Mouse (Mus musculus) forebrain, embryonic 16.5 days (tissue): ENCODE measurements around the gene Fbxo42. TPM values are rescaled to one million over a fixed set of nuclear protein-coding genes. Genes with fewer than 3 reads are reported as not detected.

Experiments
- ATAC-seq: fragments of 200-750 bp; cut with Nextera tagmentation; 2 replicates; pipeline ENCODE4 v1.8.0; 2017; ENCODE audit warnings: mild to moderate bottlenecking, moderate library complexity
- H3K27ac ChIP-seq: fragments of 300-500 bp; sonication (generic); 2 replicates; pipeline ENCODE4 v1.5.1; 2014; ENCODE audit warnings: low read length, control low read depth
- H3K27me3 ChIP-seq: fragments of 300-500 bp; sonication (generic); replicated peaks from 2 replicates; pipeline ENCODE4 v1.6.1; 2014; ENCODE audit warnings: low read length; ENCODE audit not compliant: control insufficient read depth, insufficient read depth
- H3K36me3 ChIP-seq: fragments of 300-500 bp; sonication (generic); 2 replicates; pipeline ENCODE4 v1.6.1; 2014; ENCODE audit not compliant: control insufficient read depth, insufficient read depth
- H3K4me1 ChIP-seq: fragments of 300-500 bp; sonication (generic); replicated peaks from 2 replicates; pipeline ENCODE4 v1.6.1; 2014; ENCODE audit warnings: low read length; ENCODE audit not compliant: control insufficient read depth, insufficient read depth
- H3K4me2 ChIP-seq: fragments of 300-500 bp; sonication (generic); 2 replicates; pipeline ENCODE4 v1.6.1; 2014; ENCODE audit warnings: mild to moderate bottlenecking, low read length, control low read depth
- H3K4me3 ChIP-seq: fragments of 300-500 bp; sonication (generic); replicated peaks from 2 replicates; pipeline ENCODE4 v1.5.1; 2014; ENCODE audit warnings: mild to moderate bottlenecking, low read length, control low read depth
- H3K9ac ChIP-seq: fragments of 300-500 bp; sonication (generic); replicated peaks from 2 replicates; pipeline ENCODE4 v1.6.1; 2014; ENCODE audit warnings: low read depth, low read length, control low read depth
- H3K9me3 ChIP-seq: fragments of 300-500 bp; sonication (generic); 2 replicates; pipeline ENCODE4 v1.6.1; 2016; ENCODE audit warnings: low read length; ENCODE audit not compliant: control insufficient read depth
- WGBS: fragments of 180-500 bp; shearing (Covaris S2); extraction: QIAGEN DNeasy Blood & Tissue Kit; methylation state at CpG from one replicate; pipeline ENCODE4 v1.1.7; 2014; 5-methylcytosine and 5-hydroxymethylcytosine counted together
- polyA plus RNA-seq: library from polyadenylated mRNA; unstranded; fragments of >200 nt; fragmentation: Nextera tagmentation; extraction: Ambion mirVana; gene quantifications from 2 replicates; pipeline ENCODE4 v1.2.1, GENCODE M21; 2015

Fbxo42 gene
- polyA plus RNA-seq, 1 experiment from 2014 or later: 27.1 TPM

DNA sequence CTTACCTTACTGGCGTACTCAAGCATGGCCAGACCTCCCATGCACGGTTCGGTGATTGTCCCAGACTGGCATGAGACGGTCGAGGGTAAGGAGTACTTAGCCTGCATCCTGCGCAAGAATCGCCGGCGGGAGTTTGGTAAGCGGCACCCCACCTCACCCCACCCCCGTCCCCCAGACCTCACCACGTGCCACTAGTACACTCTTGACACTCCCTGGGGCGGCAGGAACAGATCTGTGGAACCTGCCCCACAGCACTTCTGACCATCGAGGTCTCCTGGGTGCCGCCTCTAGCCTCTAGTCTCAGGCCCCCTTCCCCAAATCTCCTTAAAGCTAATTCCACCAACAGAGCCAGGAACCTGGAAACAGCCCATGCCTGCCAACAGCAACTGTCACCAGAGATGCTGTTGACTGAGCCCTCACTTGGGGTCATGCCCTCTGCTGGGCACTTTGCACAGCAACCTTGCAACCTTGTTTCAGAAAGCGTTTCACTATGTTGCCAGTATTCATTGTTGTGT lies 66.7 kb downstream of the Fbxo42 start:
- 2% methylated on average over 16 of the region's 16 CpGs for WGBS
- H3K9me3 ChIP-seq: no peaks in the 10 kb centered on the region
- H3K4me2 ChIP-seq: peak overlapping the region; percentile 95
- peaks cover 15% of the 10 kb centered on the region for H3K4me1 ChIP-seq
- H3K27me3 ChIP-seq: no peaks in the 10 kb centered on the region
- H3K36me3 ChIP-seq: no peaks in the 10 kb centered on the region
- H3K4me3 ChIP-seq: peak overlapping the region; percentile 76
- H3K9ac ChIP-seq: peak overlapping the region; percentile 75
- peak overlapping the region; percentile 71 for H3K27ac ChIP-seq
- ATAC-seq: peak; percentile 55

DNA sequence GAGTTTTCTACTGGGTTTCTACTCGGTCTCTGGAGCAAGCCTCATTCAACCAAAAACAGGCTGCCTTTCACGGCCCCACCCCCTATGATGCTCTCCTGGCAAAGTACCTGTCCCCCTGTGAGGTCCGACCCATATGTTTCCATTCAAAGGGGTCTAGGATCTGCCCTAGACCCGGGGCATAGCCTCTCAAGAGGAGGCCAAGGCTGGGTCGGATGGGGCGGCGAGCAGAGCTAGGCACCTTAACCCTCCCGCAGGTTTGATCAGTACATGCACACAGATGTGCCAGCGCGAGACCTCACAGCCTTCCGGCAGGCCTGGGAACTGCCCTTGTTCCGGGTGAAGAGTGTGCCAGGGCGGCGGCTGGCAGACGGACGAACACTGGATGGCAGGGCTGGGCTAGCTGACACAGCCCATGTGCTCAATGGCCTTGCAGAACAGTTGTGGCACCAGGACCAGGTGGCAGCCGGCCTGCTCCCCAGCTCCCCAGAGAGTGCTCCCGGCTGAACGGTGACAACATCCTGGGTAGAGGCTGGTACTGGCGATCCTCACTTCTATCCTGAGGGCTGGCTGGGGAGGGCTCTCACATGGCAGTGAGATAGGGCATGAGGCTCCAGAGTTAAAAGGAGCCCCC lies 72.0 kb downstream of the Fbxo42 start:
- WGBS: 91% methylated on average over 20 of the region's 20 CpGs
- ATAC-seq: no peak

DNA sequence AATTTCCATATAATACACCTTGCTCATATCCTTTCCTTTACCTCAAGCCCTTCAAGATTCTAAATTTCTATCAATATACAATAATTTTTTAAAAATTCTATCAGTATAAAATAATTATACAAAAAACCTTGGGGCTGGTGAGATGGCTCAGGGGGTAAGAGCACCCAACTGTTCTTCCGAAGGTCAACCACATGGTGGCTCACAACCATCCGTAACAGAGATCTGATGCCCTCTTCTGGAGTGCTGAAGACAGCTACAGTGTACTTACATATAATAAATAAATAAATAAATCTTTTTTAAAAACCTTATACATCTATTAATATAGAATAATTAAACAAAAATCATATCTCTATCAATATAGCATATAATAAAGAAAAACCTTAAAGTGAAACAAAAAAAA lies 74.1 kb downstream of the Fbxo42 start:
- 74% methylated on average over 2 of the region's 2 CpGs for WGBS
- Histone ChIP-seq H3K27me3 (no peaks in the 10 kb centered on the region), H3K4me3 (no peak overlapping the region), H3K9me3 (no peaks in the 10 kb centered on the region), H3K27ac (no peak overlapping the region), H3K36me3 (0 out of 2 replicates have a peak, but pooled peaks cover 3% of the 10 kb centered on the region), H3K4me2 (no peak overlapping the region), H3K9ac (no peak overlapping the region), H3K4me1 (no peaks in the 10 kb centered on the region)
- no peak for ATAC-seq

More for the DNA sequence above, 72.0 kb downstream of the Fbxo42 start:
- no peak overlapping the region for H3K4me2 ChIP-seq
- no peak overlapping the region for H3K9ac ChIP-seq
- H3K27ac ChIP-seq: no peak overlapping the region
- no peak overlapping the region for H3K4me3 ChIP-seq
- 0 out of 2 replicates have a peak, but pooled peaks cover 3% of the 10 kb centered on the region for H3K36me3 ChIP-seq
- peaks cover 2% of the 10 kb centered on the region for H3K4me1 ChIP-seq
- H3K9me3 ChIP-seq: no peaks in the 10 kb centered on the region
- H3K27me3 ChIP-seq: no peaks in the 10 kb centered on the region

DNA sequence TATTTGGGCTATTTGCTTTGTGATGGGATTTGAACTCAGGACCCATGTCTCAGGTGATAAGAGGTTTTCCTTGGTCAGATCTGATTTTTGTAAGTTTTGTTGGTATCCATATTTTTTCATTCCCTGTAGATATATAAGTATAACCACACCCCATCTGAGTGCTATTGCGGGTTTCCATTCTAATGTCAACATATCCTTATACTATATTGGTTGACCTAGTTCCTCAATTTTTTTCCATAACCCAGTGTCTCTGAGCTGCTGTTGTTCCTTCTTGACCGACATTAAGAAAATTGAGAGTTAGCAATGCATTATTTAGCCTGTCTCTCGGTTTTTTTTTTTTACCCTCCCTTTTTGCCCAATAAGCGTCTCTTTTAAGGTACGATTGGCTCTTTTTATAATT lies 75.0 kb downstream of the Fbxo42 start:
- Histone ChIP-seq H3K36me3 (0 out of 2 replicates have a peak, but pooled peaks cover 3% of the 10 kb centered on the region), H3K9me3 (no peaks in the 10 kb centered on the region), H3K27me3 (no peaks in the 10 kb centered on the region), H3K4me3 (no peak overlapping the region), H3K4me2 (no peak overlapping the region), H3K27ac (no peak overlapping the region), H3K4me1 (no peaks in the 10 kb centered on the region), H3K9ac (no peak overlapping the region)
- no peak for ATAC-seq
- 89% methylated on average over 5 of the region's 5 CpGs for WGBS

DNA sequence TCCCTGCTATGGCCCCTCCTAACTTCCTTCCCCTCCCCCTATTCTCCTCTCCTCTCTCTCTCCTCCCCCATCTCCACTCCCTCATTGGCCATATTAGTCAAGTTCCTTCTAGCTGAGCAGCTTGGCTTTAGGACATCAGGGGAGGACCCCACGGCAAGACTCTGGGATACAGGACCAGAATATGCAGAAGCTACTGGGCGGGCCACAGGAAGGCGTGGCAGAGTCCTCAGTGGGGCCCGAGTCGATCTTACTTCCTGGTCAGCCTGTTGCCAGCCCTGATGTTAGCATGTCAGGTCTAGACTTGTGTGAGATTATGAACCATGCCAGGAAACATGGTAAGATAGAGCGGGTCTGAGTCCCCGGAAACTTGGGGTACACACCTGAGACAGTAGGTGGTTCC lies 81.0 kb downstream of the Fbxo42 start:
- no peaks in the 10 kb centered on the region for H3K4me1 ChIP-seq
- WGBS: 91% methylated on average over 7 of the region's 7 CpGs
- H3K4me2 ChIP-seq: no peak overlapping the region
- peaks cover 4% of the 10 kb centered on the region; the same call in 1 of the 2 replicates for H3K27me3 ChIP-seq
- no peaks in the 10 kb centered on the region for H3K9me3 ChIP-seq
- H3K4me3 ChIP-seq: no peak overlapping the region
- no peak overlapping the region for H3K9ac ChIP-seq
- no peak for ATAC-seq
- H3K27ac ChIP-seq: no peak overlapping the region
- no peaks in the 10 kb centered on the region for H3K36me3 ChIP-seq

DNA sequence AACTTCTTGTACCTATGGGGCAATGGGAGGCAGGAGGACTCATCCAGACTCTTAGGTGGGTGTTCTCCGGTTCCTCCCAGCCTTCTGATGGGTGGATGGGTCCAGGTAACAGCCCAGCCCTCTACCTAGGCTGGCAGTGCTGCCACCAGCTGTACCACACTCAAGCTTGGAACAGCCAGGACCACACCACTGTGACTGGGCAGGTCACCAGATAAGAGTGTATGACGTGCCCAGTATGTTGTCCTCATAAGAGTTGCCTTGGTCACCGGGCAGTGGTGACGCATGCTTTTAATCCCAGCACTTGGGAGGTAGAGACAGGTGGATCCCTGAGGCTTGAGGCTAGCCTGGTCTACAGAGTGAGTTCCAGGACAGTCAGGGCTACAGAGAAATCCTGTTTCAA lies 85.5 kb downstream of the Fbxo42 start:
- Histone ChIP-seq H3K4me2 (no peak overlapping the region), H3K36me3 (no peaks in the 10 kb centered on the region), H3K27ac (no peak overlapping the region), H3K9ac (no peak overlapping the region), H3K4me3 (no peak overlapping the region), H3K27me3 (peaks cover 4% of the 10 kb centered on the region; the same call in 1 of the 2 replicates), H3K9me3 (no peaks in the 10 kb centered on the region), H3K4me1 (no peaks in the 10 kb centered on the region)
- WGBS: 88% methylated on average over 4 of the region's 4 CpGs
- ATAC-seq: no peak

DNA sequence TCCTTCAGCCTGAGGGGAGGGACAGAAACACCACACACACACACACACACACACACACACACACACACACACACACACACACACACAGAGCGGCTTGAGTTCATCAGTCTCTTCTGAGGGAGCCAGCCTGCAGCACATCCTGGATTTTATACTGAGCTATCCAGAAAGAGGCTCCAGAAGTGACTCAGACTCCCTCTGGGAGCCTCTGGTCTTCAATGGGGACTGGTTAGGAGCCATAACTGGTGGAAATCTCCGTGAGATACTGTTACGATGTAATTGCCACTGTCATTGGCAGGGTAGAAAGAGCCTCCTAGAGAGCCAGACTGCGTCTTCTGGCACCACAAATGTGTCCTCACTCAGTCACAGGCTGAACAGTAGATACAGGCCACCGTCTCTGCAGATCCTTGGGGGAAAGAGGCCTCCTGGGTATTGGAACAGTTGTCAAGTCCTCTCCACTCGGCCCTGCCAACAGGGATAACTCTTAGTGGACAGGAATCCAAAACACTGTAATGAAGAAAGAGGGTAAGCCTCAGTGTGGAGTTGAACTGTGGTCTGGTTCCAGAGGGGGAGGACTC lies 87.9 kb downstream of the Fbxo42 start:
- Histone ChIP-seq H3K4me2 (no peak overlapping the region), H3K4me1 (peaks cover 9% of the 10 kb centered on the region), H3K9me3 (no peaks in the 10 kb centered on the region), H3K27ac (no peak overlapping the region), H3K27me3 (peaks cover 8% of the 10 kb centered on the region), H3K9ac (no peak overlapping the region), H3K36me3 (no peaks in the 10 kb centered on the region), H3K4me3 (no peak overlapping the region)
- 70% methylated on average over 6 of the region's 6 CpGs for WGBS
- no peak for ATAC-seq

DNA sequence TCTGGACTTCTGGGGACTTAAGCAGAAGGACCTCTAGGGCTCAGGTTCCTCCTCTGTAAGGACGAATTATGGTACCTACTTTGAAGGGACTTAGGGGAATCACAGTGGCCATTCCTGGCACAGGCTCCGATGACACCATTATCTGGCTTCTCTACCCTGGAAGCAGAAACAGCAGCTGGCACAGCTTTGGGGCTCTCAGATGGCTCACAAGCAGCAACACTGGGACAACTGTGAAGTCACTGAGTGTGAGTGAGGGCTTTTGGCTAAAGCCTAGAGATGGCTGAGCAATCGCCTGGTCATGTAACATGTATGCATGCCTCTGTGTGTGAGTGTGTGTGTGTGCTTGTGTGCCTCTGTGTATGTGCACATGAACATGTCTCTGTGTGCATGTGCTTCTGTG lies 89.1 kb downstream of the Fbxo42 start:
- Histone ChIP-seq H3K27ac (no peak overlapping the region), H3K9ac (no peak overlapping the region), H3K4me2 (no peak overlapping the region), H3K27me3 (peaks cover 18% of the 10 kb centered on the region), H3K36me3 (no peaks in the 10 kb centered on the region), H3K4me3 (no peak overlapping the region), H3K4me1 (peaks cover 9% of the 10 kb centered on the region), H3K9me3 (no peaks in the 10 kb centered on the region)
- no peak for ATAC-seq
- WGBS: 72% methylated on average over 3 of the region's 3 CpGs

DNA sequence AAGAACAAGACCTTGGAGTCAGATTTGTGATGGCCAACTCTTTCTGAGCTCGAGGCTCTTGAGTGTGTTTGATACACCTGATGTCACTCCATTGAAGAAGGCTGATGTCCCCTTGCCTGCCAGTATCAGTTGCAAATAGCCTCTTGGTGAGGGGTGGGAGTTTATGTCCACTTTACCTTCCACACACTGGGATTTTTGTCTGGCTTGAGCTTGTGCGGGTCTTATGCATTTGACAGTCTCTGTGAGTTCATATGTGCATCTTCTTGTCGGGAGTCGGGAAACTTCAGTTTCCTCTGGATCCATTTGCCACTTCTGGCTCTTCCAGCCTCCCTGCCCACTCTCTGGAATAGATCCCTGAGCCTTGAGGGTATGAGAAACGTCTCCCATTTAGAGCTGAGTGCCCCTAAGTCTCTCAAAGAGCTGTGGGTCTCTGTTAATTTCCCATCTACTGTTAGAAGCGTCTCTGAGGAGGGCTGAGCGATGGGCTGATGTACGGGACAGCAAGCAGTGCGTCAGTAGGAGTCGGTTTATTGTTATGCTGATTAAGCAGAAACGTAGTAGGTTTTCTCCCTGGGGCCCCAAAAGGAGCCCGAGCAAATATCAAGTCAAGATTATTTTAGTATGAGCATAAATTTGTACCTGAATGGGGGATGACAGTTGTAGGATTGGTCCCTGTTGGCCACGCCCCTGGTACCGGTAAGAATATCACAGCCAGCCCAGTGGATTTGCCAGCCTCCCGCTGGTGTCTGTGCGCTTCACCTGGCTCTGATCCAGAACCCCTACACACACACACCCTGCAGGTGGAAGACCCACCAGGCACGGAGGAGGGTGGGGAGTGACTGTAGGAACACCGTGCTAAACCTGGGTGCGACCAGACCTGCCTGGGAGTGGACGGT lies 91.0 kb downstream of the Fbxo42 start:
- Histone ChIP-seq H3K4me3 (peak overlapping the region; percentile 37), H3K27ac (no peak overlapping the region), H3K9me3 (no peaks in the 10 kb centered on the region), H3K27me3 (peaks cover 14% of the 10 kb centered on the region), H3K9ac (peak overlapping the region; percentile 23), H3K36me3 (no peaks in the 10 kb centered on the region), H3K4me2 (peak overlapping the region; percentile 56), H3K4me1 (peaks cover 18% of the 10 kb centered on the region)
- ATAC-seq: no peak
- WGBS: 3% methylated on average over 20 of the region's 20 CpGs
